Mouse (Mus musculus): ENCODE measurements around the gene 4930402H24Rik. TPM values are rescaled to one million over a fixed set of nuclear protein-coding genes. Genes with fewer than 3 reads are reported as not detected.

4930402H24Rik gene
- total RNA-seq, 2 experiments from 2014 or later = 61.4 to 61.7 TPM

DNA sequence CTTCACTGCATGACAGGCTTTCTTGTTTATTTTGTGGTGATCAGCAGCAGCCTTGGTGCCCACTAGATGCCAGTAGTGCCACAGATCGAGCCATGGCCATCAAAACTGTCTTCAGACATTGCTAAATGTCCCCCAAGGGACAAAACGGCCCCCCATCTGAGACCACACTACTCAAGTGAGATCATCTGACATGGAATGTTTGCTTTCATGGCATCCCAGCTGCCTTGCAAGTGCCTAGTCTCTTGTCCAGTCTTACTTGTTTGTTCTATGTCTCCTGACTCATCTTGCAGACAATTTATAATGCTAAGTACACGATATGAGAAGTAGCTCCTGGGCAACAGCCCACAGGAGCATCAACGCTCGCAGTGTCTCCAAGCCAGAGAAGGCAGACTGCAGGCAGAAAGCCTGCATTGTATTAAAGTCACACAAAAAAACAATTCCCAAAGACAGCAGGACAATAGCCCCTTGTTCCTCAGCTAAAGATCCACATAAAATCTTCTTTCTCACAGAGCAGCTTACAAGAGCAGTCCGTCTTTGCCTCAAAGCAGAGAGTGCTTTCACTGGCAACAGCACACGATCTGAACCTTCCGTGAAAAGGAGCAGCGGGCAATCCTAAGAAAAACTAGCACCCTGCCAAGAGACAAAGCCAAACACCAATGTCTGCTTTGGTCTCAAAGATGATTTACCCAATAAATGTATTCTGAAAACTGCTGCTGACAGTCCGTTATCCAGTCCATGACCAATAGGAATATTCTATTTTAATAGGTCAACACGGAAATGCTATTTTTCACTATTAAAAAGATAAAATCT, 87.2 kb downstream of the 4930402H24Rik start:
- intact Hi-C loops (cut with DNase I) = loop anchor here (1.0 to 5.0 kb wide), 2 partner anchors 88 to 131 kb away; partner anchors contain the start of genes 4930402H24Rik and Atrn
- DNase-seq = peak in 1 of 2 experiments; percentile 23

DNA sequence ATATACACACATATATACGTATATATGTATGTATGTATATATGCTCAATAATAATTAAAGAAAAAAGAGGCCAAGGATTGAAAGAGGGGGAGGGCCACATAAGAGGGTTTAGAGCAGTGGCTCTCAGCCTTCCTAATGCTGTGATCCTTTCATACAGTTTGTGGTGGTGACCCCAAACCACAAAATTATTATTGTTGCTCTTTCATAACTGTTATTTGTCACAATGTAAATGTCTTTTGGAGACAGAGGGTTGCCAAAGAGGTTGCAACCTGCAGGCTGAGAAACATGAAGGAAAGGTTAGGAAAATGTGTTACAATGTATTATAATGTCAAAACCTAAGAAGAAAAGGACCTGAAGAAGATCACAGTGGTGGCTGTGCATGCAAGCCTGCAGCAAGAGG, 88.3 kb downstream of the 4930402H24Rik start:
- no peak for DNase-seq
- intact Hi-C loops (cut with DNase I) = loop anchor here (1.0 to 5.0 kb wide), 2 partner anchors 89 to 132 kb away; partner anchors contain the start of genes 4930402H24Rik and Atrn

DNA sequence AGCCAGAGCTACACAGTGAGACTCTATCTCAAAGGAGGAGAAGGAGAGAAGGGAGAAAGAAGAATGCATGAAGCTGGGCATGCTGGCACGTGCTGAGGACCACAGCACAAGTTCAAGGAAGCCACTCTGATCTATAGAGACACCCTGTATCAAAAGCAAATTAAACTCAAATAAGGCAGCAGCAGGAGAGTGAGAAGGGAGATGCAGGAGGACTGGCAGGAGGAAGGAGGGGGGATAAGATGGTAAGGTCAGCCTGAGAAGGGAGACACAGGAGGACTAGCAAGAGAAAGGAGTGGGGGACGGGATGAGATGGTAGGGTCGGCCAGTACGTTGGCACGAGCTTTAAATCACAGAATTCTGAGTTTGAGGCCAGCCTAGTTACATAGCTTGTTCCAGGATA, 90.0 kb downstream of the 4930402H24Rik start:
- no peak for DNase-seq
- intact Hi-C loops (cut with DNase I) = loop anchor here (5.0 kb wide), 1 partner anchor 91 kb away; the partner anchor contains the start of genes 4930402H24Rik and Atrn

DNA sequence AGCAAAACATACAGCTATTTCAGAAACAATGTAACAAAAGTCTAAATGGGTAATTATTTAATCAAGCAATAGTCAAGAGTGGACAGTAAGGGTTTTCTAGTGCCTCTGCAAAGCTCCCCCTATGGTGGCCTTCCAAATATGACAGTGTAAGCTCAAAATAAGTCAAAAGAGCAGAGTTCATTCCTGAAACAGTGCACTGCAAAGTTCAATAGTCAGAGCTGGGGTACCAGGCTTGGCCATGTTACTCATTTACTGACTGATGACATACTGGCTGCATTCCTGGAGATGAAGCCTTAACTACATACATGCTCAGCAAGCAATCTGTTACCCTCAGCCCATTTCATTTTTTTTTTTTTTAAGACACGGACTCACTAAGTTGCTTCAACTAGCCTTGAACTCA, 91.7 kb downstream of the 4930402H24Rik start:
- intact Hi-C loops (cut with DNase I) = no loop called here
- no peak for DNase-seq

DNA sequence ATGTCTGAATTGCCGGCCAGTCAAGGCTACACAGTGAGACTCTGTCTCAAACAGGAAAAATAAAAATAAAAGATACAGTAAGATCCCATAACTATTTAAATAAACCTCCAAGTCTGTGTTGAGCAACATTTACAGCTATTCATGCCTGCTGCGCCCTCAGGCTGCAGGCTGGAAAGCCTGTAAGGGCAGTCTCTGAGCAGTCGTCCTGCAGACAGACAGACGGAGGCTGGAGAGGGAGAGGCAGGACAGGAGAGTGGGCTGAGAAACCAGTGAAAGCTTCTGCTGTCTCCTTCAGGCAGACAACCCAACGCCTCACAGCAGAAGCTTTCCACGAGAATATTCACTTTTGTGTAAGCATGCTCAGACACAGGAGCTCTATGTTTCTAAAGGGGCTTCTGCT, 92.5 kb downstream of the 4930402H24Rik start:
- intact Hi-C loops (cut with DNase I) = no loop called here
- no peak for DNase-seq

DNA sequence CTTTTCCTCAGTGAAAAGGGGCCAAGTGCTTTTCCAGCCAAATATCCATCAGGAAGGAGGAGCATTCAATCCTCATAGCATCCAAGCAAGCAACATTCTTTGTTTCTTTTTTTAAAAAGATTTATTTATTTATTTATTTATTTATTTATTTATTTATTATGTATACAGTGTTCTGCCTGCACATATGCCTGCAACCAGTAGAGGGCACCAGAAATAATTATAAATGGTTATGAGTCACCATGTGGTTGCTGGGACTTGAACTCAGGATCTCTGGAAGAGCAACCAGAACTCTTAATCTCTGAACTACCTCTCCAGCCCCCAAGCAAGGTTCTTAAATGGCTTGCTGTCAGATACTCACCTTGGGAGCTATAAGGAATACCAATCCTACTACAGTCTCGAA, 93.7 kb downstream of the 4930402H24Rik start:
- DNase-seq = no peak
- intact Hi-C loops (cut with DNase I) = no loop called here

DNA sequence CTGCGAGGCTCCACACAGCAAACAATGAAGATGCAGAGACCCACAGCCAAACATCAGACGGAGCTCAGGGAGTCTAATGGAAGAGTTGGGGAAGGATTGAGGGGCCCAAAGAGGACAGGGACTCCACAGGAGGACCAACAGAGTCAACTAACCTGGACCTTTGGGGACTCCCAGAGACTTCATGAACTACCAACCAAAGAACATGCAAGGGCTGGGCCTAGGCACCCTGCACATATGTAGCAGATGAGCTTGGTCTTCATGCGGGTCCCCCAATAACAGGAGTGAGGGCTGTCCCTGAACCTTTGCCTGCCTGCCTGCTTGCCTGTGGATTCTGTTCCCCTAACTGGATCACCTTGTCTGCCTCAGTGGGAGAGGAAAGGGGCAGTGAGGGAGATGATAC, 101.1 kb downstream of the 4930402H24Rik start:
- DNase-seq = no peak
- intact Hi-C loops (cut with DNase I) = no loop called here

DNA sequence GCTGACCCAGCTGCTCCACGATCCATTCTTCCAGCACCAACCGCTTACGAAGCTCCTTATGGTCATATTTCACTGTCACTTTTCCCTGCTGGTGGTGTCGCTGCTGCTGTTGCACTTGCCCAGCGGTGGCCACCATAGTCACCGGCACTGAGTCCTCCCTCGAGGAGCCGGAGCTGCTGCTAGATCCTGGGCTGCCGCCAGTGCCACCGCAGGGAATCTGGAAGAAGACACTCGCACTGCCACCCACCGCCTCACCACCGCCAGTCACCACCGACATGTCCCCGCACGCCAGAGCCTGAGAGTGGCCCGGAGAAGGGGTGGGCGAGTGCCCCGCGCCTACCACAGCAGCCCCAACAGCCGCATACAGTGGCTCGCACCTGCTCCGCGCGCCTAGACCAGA, 102.5 kb downstream of the 4930402H24Rik start:
- intact Hi-C loops (cut with DNase I) = no loop called here
- no peak for DNase-seq

DNA sequence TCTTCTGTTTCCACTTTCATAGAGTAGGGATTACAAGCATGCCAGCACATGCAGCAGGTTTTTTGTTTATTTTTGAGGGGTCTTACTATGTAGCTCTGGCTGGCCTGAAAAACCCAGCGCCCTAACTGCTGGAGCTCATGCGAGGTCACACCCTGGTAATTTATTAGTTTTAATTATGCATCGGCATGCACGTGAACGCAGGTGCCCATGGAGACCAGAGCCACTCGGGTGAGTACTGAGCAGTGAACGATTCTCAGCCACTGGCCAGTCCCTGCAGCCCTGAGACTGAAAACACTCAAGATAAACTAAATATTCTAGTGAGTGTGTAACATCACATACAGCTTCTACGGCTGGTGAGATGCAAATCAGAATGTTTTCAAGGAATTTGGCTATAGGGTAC, 110.5 kb downstream of the 4930402H24Rik start:
- intact Hi-C loops (cut with DNase I) = no loop called here

DNA sequence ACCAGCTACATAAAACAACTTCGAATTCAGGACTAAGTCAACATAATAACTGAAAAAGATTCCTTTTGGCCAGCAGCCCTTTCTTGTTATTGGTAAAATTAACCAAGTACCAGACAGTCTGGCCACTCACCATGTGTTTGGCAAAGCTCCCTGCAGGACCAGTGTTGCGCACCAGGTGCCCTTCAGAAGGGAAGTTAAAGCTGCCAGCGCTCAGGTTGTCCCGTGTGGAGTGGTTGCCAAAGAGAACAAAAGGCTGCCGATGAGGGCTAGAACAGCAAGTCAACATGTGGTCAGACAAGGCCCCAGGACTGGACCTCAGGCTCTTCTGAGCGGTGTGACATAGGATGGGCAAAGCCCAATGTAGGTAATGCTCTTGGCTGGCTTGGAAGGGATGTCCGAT, 114.5 kb downstream of the 4930402H24Rik start:
- intact Hi-C loops (cut with DNase I) = no loop called here
- DNase-seq = no peak

More for the DNA sequence above, 110.5 kb downstream of the 4930402H24Rik start:
- DNase-seq = no peak

DNA sequence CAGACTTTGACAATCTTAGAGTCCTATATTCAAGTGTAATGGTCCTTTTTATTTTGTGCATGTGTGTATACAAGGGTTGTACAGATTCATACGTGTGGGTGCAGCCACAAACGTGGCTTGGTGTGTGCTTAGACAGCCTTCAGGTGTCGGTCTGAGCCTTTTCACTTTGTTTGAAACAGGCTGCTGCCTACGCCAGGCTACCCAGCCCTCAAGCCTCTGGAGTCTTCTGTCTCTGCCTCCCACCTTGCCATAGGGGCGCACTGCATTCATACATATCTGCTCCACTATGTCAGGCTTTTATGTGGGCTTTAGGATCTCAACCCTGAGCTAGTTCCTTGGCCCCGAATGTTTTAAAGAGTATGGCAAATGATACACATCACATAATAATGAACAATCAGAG, 116.6 kb downstream of the 4930402H24Rik start:
- intact Hi-C loops (cut with DNase I) = no loop called here
- no peak for DNase-seq

DNA sequence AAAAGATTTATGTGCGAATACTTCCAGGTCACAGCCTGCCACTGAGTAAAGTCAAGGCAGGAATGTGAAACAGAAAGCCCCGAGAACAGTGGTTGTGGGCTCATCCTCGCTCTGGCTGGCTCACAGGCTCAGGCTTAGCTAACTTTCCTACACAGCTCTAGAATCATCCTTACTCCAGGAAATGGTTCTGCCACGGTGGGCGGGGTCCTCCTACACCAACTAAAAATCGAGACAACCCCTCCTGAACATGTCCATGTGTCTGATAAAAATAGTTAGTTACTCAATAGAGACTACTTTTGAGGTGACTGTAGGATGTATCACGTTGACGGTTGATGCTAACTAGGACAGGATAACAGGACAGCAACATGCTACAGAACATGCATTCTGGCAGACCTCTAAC, 117.2 kb downstream of the 4930402H24Rik start:
- DNase-seq = no peak
- intact Hi-C loops (cut with DNase I) = no loop called here

DNA sequence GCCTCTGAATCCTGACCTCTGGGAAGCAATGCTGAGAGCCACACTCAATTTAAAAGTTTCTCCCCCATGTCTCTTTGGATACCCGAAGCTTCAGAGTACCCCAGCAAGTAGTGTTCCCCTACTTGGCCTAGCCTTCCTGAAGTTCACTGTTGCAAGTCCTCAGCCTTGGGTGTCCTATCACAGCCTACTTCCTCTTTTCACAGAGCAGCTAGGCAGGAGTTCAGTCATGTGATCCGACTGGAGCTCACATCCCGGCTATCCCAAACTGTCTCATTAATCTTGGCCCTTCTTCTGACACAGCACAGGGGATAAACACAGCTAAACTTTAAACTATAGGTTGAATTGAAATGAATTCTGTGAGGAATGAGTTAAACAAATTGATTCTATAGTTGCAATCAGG, 121.3 kb downstream of the 4930402H24Rik start:
- DNase-seq = no peak
- intact Hi-C loops (cut with DNase I) = no loop called here

DNA sequence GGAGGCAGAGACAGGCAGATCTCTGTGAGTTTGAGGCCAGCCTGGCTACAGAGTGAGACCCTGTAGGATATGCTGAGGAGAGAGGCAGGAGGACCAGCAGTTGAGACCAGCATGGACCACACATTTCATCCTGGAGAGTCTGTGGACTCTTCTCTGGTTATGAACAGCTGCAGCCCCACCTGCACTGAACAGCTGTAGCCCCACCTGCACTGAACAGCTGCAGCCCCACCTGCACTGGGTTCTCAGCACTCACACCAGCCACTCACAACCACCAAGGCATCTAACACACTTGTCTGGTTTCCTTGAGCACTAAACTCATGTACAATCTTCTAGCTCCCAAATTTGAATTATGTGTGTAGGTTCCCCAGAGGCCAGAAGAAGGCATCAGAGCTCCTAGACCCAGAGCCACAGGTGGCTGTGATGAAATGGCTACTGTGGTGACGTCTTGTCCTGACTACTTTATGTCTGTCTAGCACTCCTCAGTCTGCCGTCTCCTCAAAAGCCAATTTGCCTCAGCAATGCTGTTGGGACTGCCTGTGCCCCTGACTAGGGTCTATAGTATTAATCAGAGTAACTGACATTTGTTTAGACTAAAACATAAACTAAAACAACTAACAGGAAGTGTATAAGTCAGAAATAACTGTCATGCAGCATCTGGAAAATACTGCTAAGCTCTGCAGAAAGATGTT, 125.4 kb downstream of the 4930402H24Rik start:
- no peak for DNase-seq
- intact Hi-C loops (cut with DNase I) = no loop called here

DNA sequence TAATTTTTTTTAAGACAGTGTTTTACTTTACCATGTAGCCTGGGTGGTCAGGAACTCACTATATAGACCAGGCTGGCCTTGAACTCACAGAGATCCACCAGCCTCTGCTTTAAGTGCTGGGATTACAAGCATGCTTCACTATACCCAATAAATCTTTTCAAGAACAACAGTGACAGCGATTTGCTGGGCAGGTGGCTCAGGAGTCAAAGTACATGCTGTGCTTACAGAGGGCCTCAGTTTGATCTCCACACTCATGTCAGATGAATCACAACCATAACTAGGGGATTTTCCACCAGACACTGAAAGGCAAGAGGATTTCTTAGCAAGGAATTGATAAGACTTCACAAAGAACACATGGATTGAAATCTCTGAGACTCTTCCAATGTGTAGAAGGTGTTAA, 126.3 kb downstream of the 4930402H24Rik start:
- intact Hi-C loops (cut with DNase I) = no loop called here
- DNase-seq = no peak

DNA sequence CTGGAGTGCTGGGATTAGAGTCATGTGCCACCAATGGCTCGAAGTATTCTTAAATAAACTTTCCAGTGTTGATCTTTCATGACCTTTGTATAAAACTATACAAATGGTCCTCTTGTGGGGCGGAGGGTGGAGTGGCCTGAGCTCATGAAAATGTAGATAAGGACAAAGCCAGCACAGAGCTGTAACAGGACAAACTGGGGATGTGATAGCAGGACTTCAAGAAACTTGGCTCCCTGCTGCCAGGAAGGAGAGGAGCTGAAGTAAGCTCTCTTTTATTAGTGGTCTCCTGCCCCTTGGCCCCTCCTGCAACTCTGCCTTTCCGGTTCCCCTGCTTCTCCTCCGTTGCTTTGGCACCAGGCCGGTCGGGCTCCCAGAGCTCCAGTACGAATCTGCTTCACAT, 129.6 kb downstream of the 4930402H24Rik start:
- DNase-seq = peak; percentile 8 to 10
- intact Hi-C loops (cut with DNase I) = no loop called here

DNA sequence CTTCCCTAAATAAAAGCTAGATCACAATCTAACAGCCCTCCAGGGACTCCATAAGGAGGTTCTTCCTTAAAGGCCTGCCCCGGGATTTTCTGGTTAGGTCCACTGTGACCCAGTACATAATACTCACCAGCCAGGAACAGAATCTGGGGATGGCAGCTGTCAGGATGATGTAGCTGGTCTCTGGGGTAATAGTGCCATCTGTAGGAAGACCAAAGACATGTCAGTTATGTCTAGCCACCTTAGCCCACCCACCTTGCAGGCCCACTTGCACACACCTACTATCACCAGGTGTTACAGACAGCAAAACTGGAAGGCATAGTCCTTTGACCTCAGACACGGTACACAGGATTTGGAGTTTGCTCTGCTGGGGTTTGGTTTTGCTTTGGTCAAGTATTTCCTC, 138.7 kb downstream of the 4930402H24Rik start:
- DNase-seq = no peak
- intact Hi-C loops (cut with DNase I) = no loop called here

DNA sequence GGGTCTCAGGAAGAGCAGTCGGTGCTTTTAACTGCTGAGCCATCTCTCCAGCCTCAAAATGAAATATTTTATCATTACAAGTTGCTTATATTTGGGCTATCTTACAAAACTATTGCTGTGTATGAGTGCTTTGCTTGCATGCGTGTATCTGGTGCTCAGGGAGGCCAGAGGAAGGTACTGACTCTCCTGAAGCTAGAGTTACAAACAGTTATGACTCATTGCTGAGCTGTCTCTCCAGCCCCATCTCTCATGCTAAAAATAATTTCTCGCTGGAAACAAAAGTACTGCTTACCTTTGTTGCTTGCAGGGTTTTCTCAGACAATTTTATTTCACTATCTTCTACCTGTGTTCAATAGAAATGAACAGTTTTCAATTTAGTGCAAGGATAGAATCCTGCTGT, 140.8 kb downstream of the 4930402H24Rik start:
- intact Hi-C loops (cut with DNase I) = no loop called here
- no peak for DNase-seq

DNA sequence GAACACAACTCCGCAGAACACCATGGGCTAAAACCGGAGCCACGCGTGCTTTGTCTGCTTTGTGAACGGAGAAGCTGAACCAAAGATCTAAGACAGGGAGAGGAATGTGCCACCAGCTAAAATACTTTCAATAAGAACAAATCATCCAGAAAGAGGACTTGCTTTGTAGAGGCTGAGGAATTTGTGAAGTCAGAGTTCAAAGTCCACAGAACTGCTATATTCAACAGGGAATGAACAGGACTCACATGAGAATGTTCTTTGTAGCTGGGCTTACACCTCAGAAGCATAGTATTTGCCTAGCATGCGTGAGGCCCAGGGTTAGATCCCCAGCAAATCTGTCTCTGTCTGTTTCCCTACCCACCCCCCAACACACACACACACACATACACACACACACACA, 145.3 kb downstream of the 4930402H24Rik start:
- no peak for DNase-seq
- intact Hi-C loops (cut with DNase I) = no loop called here

DNA sequence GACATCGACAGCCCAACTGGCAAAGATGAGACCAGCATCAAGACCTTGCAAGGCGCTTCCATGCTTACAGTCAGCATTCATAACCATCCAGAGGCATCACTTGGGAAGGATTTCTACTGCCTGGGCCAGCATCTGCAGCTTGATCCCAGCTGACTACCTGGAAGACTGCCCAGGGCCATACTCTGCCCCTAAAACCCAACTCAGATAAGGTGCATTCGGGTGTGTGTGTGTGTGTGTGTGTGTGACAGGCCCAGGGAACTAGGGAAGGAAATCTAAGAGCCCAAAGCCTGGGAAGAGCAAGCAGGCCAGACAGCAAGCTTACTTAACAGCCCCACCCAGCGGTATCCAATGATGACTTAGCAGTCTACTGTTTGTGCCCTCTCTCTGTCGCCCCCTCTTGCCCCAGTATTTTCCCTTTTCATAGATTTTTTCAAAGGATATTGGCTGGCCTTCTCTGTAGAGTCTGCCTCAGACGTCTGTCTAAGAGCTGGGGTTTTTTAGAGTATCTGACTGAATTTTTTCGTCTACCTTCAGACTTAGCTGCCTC, 151.1 kb downstream of the 4930402H24Rik start:
- intact Hi-C loops (cut with DNase I) = no loop called here
- DNase-seq = peak; percentile 31 to 32

DNA sequence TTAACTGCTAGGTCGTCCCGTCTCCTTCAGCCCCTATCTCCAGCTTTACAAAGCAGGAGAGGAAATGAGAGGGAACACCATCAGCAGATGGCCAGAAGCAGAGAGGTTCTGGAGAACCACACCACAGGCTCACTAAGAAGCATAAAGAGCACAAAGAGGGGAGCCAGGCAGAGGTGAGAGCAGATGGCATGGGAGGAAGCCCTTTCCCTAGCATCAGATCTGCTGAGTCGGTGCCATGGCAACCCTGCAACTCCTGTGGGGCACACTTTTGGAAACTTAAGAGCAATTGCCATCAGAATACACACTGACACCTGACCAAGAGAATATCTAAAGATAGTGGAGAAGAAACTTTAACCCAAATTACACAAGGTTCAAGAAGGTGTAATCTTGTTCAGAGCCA, 151.6 kb downstream of the 4930402H24Rik start:
- intact Hi-C loops (cut with DNase I) = no loop called here

More for the DNA sequence above, 151.6 kb downstream of the 4930402H24Rik start:
- DNase-seq = no peak

All from heart, postnatal 14 days (tissue).